Mouse (Mus musculus) macrophage (primary cell): ENCODE data around the gene Zfp558. TPM values are rescaled to one million over a fixed set of nuclear protein-coding genes. Genes with fewer than 3 reads are reported as not detected.
"Not testable (repeated sequence)": the region's sequence is repeated elsewhere in the genome, so short reads cannot be mapped to it uniquely, and the experiment has no call there.

Experiments
- H3K27ac ChIP-seq: fragments of 350-480 bp; formaldehyde crosslinking; 2 replicates; pipeline ENCODE4 v1.9.0; 2021
- H3K36me3 ChIP-seq: fragments of 350-480 bp; formaldehyde crosslinking; 2 replicates; pipeline ENCODE4 v1.9.0; 2021; ENCODE audit errors: inconsistent target
- H3K4me3 ChIP-seq: fragments of 350-480 bp; formaldehyde crosslinking; 2 replicates; pipeline ENCODE4 v1.9.0; 2021; ENCODE audit errors: inconsistent target
- H3K79me2 ChIP-seq: fragments of 350-480 bp; formaldehyde crosslinking; 2 replicates; pipeline ENCODE4 v1.9.0; 2021; ENCODE audit errors: inconsistent target
- WGBS: methylation state at CpG from one replicate; pipeline ENCODE4 v1.1.7; 2026; ENCODE audit warnings: inconsistent platforms; ENCODE audit not compliant: missing documents; 5-methylcytosine and 5-hydroxymethylcytosine counted together
- polyA plus RNA-seq: library from polyadenylated mRNA; stranded (reverse); fragments of 250-400 nt; gene quantifications from 3 replicates; pipeline ENCODE4 v1.2.4, GENCODE M21; 2018; ENCODE audit warnings: inconsistent platforms
- total RNA-seq, 78 experiments: library from RNA; depleted of rRNA; stranded (reverse); fragments of 250-400 nt; gene quantifications; 1 replicate in 9 of 78; 2 replicates in 24 of 78; 3 replicates in 43 of 78; 4 replicates in 2 of 78; pipeline ENCODE4 v1.2.4; 2018; ENCODE audit warnings: inconsistent platforms in 56 of 78

Zfp558 gene
- total RNA-seq (2018; cell fraction: chromatin; rRNA removed): 10 to 100 TPM in 2 of 26 experiments, 1 to 10 TPM in 24; 1.3 to 16.0 (median 3.0) TPM
- 1 to 10 TPM in 24 of 26 experiments, under 1 TPM in 2; 0.95 to 4.6 (median 1.4) TPM for total RNA-seq (2018; cell fraction: cytosol; rRNA removed)
- 10 to 100 TPM in 1 of 26 experiments, 1 to 10 TPM in 25; 1.5 to 10.8 (median 4.2) TPM for total RNA-seq (2018; cell fraction: nucleus; rRNA removed)
- polyA plus RNA-seq: 0.75 to 1.0 TPM (median 0.90 TPM) in 3 replicates

DNA sequence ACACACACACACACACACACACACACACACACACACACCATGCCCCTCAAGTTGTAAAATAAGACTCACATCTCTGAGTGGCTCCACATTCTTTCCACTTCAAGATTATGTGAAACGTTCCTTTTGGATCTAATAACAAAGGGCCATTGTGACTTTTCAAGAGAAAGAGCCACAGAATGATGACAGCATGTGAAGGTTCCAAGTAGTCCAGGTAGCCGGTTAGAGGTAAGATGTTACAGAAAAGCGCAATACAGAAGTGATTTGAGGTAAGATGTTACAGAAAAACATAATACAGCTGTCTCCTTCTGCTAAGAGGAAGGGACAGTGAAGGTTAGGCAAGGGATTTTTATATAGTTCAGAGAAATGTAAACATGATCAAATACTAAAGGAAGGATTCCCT lies at the start of gene Zfp558, which contains the start of gene Mbd3l1:
Zfp558 (minus strand) TSS at position 101 of the 400 bp plus-strand sequence.
Mbd3l1 (plus strand) TSS at position 192 of the 400 bp plus-strand sequence.
- H3K79me2 ChIP-seq: no peaks in the 10 kb centered on the region
- no peak within 1 kb of the TSS for H3K27ac ChIP-seq
- H3K4me3 ChIP-seq: no peak within 1 kb of the TSS
- 86% methylated on average over 3 of the region's 3 CpGs for WGBS
- no peaks in the 10 kb centered on the region for H3K36me3 ChIP-seq

DNA sequence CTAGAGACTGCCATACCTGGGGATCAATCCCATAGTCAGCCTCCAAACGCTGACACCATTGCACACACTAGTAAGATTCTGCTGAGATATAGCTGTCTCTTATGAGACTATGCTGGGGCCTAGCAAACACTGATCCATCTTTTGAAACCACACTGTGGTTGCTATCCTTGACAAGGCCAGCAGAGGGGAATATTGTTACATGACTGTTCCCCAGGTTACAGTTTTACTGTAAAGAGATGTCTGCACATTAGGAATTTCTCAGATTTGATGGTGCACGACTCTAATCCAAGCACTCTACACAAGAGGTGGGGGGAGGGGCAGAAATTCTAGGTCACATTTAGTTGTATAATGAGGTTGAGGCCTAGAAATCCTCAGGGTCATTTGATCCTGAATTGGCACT lies 30.0 kb upstream of the Zfp558 start:
- Histone ChIP-seq H3K4me3 (no peak overlapping the region), H3K27ac (no peak overlapping the region), H3K79me2 (no peaks in the 10 kb centered on the region), H3K36me3 (no peaks in the 10 kb centered on the region)
- 20% methylated on average over 2 of the region's 2 CpGs for WGBS

- Histone ChIP-seq H3K27ac (peak overlapping the region; percentile 39), H3K36me3 (no peaks in the 10 kb centered on the region), H3K4me3 (peak overlapping the region; percentile 68), H3K79me2 (no peaks in the 10 kb centered on the region)
- WGBS: 3% methylated on average over 39 of the region's 39 CpGs
These were observed 4.5 kb downstream of the Zfp558 start for GRCm38 (mm10) chr9:18473324-18474128.

GRCm38 (mm10) chr9:18468005-18468404 lies 10.1 kb downstream of the Zfp558 start:
- H3K27ac ChIP-seq: no peak overlapping the region
- WGBS: 28% methylated on average over 3 of the region's 3 CpGs

GRCm38 (mm10) chr9:18467350-18467749 lies 10.7 kb downstream of the Zfp558 start:
- H3K4me3 ChIP-seq: no peak overlapping the region

More at GRCm38 (mm10) chr9:18468005-18468404, 10.1 kb downstream of the Zfp558 start:
- H3K36me3 ChIP-seq: no peaks in the 10 kb centered on the region
- no peak overlapping the region for H3K4me3 ChIP-seq
- no peaks in the 10 kb centered on the region for H3K79me2 ChIP-seq

GRCm38 (mm10) chr9:18456520-18456919 lies 21.5 kb downstream of the Zfp558 start:
- no peaks in the 10 kb centered on the region for H3K79me2 ChIP-seq
- no peaks in the 10 kb centered on the region for H3K36me3 ChIP-seq
- H3K4me3 ChIP-seq: no peak overlapping the region
- H3K27ac ChIP-seq: no peak overlapping the region
- WGBS: 94% methylated on average over 4 of the region's 4 CpGs

More at GRCm38 (mm10) chr9:18467350-18467749, 10.7 kb downstream of the Zfp558 start:
- Histone ChIP-seq H3K27ac (no peak overlapping the region), H3K36me3 (no peaks in the 10 kb centered on the region), H3K79me2 (no peaks in the 10 kb centered on the region)
- 92% methylated on average over 3 of the region's 3 CpGs for WGBS

- Histone ChIP-seq H3K36me3 (no peaks in the 10 kb centered on the region), H3K4me3 (no peak overlapping the region), H3K27ac (no peak overlapping the region), H3K79me2 (no peaks in the 10 kb centered on the region)
- 79% methylated on average over 10 of the region's 10 CpGs for WGBS
These were observed 46.4 kb downstream of the Zfp558 start for GRCm38 (mm10) chr9:18431687-18432086.

DNA sequence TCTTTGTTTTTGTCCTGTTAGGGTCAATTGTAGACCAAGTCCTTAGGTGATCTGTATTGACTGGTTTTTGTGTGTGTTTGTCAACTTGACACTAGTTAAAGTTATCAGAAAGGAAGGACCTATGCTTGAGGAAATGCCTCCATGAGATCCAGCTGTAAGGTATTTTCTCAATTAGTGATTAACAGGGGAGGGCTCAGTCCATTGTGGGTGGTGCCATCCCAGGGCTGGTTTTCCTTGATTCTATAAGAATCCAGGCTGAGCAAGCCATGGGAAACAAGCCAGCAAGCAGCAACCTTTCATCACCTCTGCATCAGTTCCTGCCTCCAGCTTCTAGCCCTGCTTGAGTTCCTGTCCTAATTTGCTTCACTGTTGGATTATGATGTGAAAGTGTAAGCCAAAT lies 47.7 kb downstream of the Zfp558 start, which contains the start of gene Mbd3l2:
Mbd3l2 (plus strand) TSS at position 301 of the 400 bp plus-strand sequence.
- H3K4me3 ChIP-seq: no peak within 1 kb of the TSS
- H3K27ac ChIP-seq: no peak within 1 kb of the TSS
- no peaks in the 10 kb centered on the region for H3K79me2 ChIP-seq
- H3K36me3 ChIP-seq: no peaks in the 10 kb centered on the region

DNA sequence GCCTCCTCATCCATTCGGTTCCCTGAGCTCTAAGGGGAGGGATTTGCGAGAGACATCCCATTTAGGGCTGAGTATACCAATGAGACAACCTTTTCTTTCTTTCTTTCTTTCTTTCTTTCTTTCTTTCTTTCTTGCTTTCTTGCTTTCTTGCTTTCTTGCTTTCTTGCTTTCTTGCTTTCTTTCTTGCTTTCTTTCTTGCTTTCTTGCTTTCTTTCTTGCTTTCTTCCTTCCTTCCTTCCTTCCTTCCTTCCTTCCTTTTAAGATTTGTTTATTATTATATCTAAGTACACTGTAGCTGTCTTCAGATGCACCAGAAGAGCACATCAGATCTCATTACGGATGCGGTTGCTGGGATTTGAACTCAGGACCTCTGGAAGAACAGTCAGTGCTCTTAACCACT lies 65.7 kb downstream of the Zfp558 start:
- not testable (repeated sequence) for H3K27ac ChIP-seq, H3K79me2 ChIP-seq, H3K4me3 ChIP-seq, H3K36me3 ChIP-seq
- 87% methylated on average over 4 of the region's 4 CpGs for WGBS

Other genes starting within 250 kb of the Zfp558 start
- gene Chordc1, start 186.1 kb downstream of the Zfp558 start, polyA plus RNA-seq: 34.6 to 47.5 TPM (median 38.4 TPM) in 3 replicates
- not detected in 3 replicates for gene Naalad2, start 75.3 kb downstream of the Zfp558 start, polyA plus RNA-seq
- not detected in 3 replicates for gene Ubtfl1, start 73.8 kb downstream of the Zfp558 start, polyA plus RNA-seq
- gene Mbd3l2, start 47.6 kb downstream of the Zfp558 start, polyA plus RNA-seq: not detected in 3 replicates
- gene Mbd3l1, start 91 bp upstream of the Zfp558 start, polyA plus RNA-seq: not detected in 3 replicates
- gene Muc16, start 196.3 kb upstream of the Zfp558 start, polyA plus RNA-seq: not detected in 3 replicates